Mouse (Mus musculus) lung, adult 2 months (tissue): Measurements from ENCODE around the gene Commd1.

Experiments
- CTCF ChIP-seq: fragments of 200-500 bp; IDR thresholded peaks from 2 replicates; pipeline ENCODE4 v1.5.1; 2011; ENCODE audit warnings: mild to moderate bottlenecking, low read length, control low read depth; ENCODE audit not compliant: insufficient read depth
- POLR2A ChIP-seq: fragments of 200-500 bp; IDR thresholded peaks from 2 replicates; pipeline ENCODE4 v1.6.1; 2011; ENCODE audit warnings: low read depth, mild to moderate bottlenecking, control low read depth, low read length, borderline replicate concordance; ENCODE audit errors: extremely low read depth

GRCm38 (mm10) chr11:22973599-22973998 lies 8.6 kb downstream of the Commd1 start:
- no peak for TF ChIP-seq CTCF
- no peak for TF ChIP-seq POLR2A
